Mouse (Mus musculus) layer of hippocampus, adult 11-12 months (tissue): ENCODE data around the gene Dld.

Experiments used
- DNase-seq: peaks from one replicate; pipeline ENCODE4 v3.0.0; 2022; ENCODE audit warnings: low spot score

Gene Dld

GRCm38 (mm10) chr12:31320817-31321216 is 30.4 kb downstream of the Dld start:
- no peak for DNase-seq

- no peak for DNase-seq
These were observed 32.8 kb downstream of the Dld start for GRCm38 (mm10) chr12:31318409-31318963.

GRCm38 (mm10) chr12:31317670-31318408 is 33.4 kb downstream of the Dld start:
- no peak for DNase-seq

- no peak for DNase-seq
These were observed 35.3 kb downstream of the Dld start for GRCm38 (mm10) chr12:31315961-31316360.

GRCm38 (mm10) chr12:31314310-31314709 is 36.9 kb downstream of the Dld start:
- DNase-seq = no peak

- no peak for DNase-seq
These were observed 38.1 kb downstream of the Dld start for GRCm38 (mm10) chr12:31313136-31313535.

- no peak for DNase-seq
These were observed 39.0 kb downstream of the Dld start for GRCm38 (mm10) chr12:31312281-31312680.

GRCm38 (mm10) chr12:31311671-31312265 is 39.5 kb downstream of the Dld start:
- DNase-seq = no peak

GRCm38 (mm10) chr12:31310687-31311086 is 40.6 kb downstream of the Dld start:
- no peak for DNase-seq

GRCm38 (mm10) chr12:31307756-31308155 is 43.5 kb downstream of the Dld start:
- DNase-seq = no peak

- DNase-seq = no peak
These were observed 44.2 kb downstream of the Dld start for GRCm38 (mm10) chr12:31307011-31307410.

- DNase-seq = no peak
These were observed 45.1 kb downstream of the Dld start for GRCm38 (mm10) chr12:31306075-31306675.

GRCm38 (mm10) chr12:31302766-31303511 is 48.3 kb downstream of the Dld start:
- DNase-seq = no peak

GRCm38 (mm10) chr12:31302266-31302665 is 49.0 kb downstream of the Dld start:
- no peak for DNase-seq

- DNase-seq = no peak
These were observed 51.0 kb downstream of the Dld start for GRCm38 (mm10) chr12:31300276-31300675.

- DNase-seq = no peak
These were observed 51.5 kb downstream of the Dld start for GRCm38 (mm10) chr12:31299676-31300197.

- DNase-seq = no peak
These were observed 52.1 kb downstream of the Dld start for GRCm38 (mm10) chr12:31299126-31299525.

- no peak for DNase-seq
These were observed 52.7 kb downstream of the Dld start for GRCm38 (mm10) chr12:31298530-31298929.

- DNase-seq = no peak
These were observed 53.1 kb downstream of the Dld start for GRCm38 (mm10) chr12:31298122-31298521.

- DNase-seq = no peak
These were observed 55.2 kb downstream of the Dld start for GRCm38 (mm10) chr12:31296097-31296496.

GRCm38 (mm10) chr12:31295505-31295904 is 55.7 kb downstream of the Dld start:
- DNase-seq = no peak

GRCm38 (mm10) chr12:31294996-31295395 is 56.3 kb downstream of the Dld start:
- no peak for DNase-seq
